Mouse (Mus musculus) cerebellum, postnatal 25 days (tissue): ENCODE measurements at regions not wholly inside any gene's neighbourhood (a gene's known extent, or its start where the extent isn't known, plus 50 kb on each side); places are given as distances from the start of the nearest gene placed in this dataset.

ENCODE experiments used
- DNase-seq, 2 experiments: peaks; one replicate each; pipeline ENCODE4 v3.0.0; 2021; ENCODE audit warnings: mixed read lengths in 2 of 2

- peak; percentile 90 to 91 for DNase-seq
These were observed 212.9 kb downstream of the Mef2c start for GRCm38 (mm10) chr13:83716711-83717171.

GRCm38 (mm10) chr13:83717686-83718210 is 213.9 kb downstream of the Mef2c start:
- peak; percentile 20 to 45 for DNase-seq

GRCm38 (mm10) chr13:83718431-83719410 is 214.9 kb downstream of the Mef2c start:
- DNase-seq: peak; percentile 67 to 70

- peak; percentile 46 to 63 for DNase-seq
These were observed 215.9 kb downstream of the Mef2c start for GRCm38 (mm10) chr13:83719635-83720291.

- DNase-seq: peak; percentile 27 to 39
These were observed 216.5 kb downstream of the Mef2c start for GRCm38 (mm10) chr13:83720352-83720751.

- DNase-seq: peak; percentile 89 to 90
These were observed 217.1 kb downstream of the Mef2c start for GRCm38 (mm10) chr13:83720883-83721371.

GRCm38 (mm10) chr13:83721563-83721962 is 217.7 kb downstream of the Mef2c start:
- peak; percentile 65 to 79 for DNase-seq

- DNase-seq: peak; percentile 91
These were observed 218.4 kb downstream of the Mef2c start for GRCm38 (mm10) chr13:83722241-83722640.

GRCm38 (mm10) chr13:83722791-83723190 is 219.0 kb downstream of the Mef2c start:
- no peak for DNase-seq

GRCm38 (mm10) chr13:83723396-83723795 is 219.6 kb downstream of the Mef2c start:
- peak; percentile 27 to 29 for DNase-seq

GRCm38 (mm10) chr13:83724196-83724595 is 220.4 kb downstream of the Mef2c start:
- DNase-seq: peak; percentile 45 to 59

- peak; percentile 93 to 94 for DNase-seq
These were observed 221.2 kb downstream of the Mef2c start for GRCm38 (mm10) chr13:83724995-83725394.

- DNase-seq: peak; percentile 43 to 57
These were observed 222.0 kb downstream of the Mef2c start for GRCm38 (mm10) chr13:83725831-83726230.

GRCm38 (mm10) chr13:83726346-83726975 is 222.6 kb downstream of the Mef2c start:
- DNase-seq: no peak

GRCm38 (mm10) chr13:83727051-83727765 is 223.4 kb downstream of the Mef2c start:
- DNase-seq: peak; percentile 73 to 76

- peak; percentile 41 to 75 for DNase-seq
These were observed 224.0 kb downstream of the Mef2c start for GRCm38 (mm10) chr13:83727766-83728395.

GRCm38 (mm10) chr13:83728421-83729010 is 224.7 kb downstream of the Mef2c start:
- DNase-seq: no peak

- DNase-seq: peak; percentile 90 to 91
These were observed 225.6 kb downstream of the Mef2c start for GRCm38 (mm10) chr13:83729331-83730009.

GRCm38 (mm10) chr13:83730155-83730712 is 226.4 kb downstream of the Mef2c start:
- no peak for DNase-seq
